ENCODE assay signal across 9 mouse cellular contexts in the genomic region with DNA sequence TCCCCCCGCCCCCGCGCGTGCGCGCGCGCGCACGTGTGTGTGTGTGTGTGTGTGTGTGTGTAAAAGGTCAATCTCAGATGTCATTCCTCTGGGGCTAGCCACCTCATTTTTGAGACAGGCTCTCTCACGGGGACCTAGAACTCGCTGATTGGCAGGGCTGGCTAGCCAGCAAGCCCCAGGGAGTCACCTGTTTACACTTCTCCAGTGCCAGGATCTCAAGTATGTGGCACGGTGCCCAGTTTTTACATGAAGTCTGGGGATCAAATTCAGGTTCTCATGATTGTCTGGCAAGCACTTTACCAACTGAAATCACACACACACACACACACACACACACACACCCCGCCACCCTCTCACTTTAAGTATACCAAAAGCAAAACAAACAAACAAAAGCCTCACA. TPM values are rescaled to one million over a fixed set of nuclear protein-coding genes. Genes with fewer than 3 reads are reported as not detected.
DNase-seq lines count a peak whose midpoint lies in the region; ATAC-seq and TF ChIP-seq lines count a peak whose summit lies in the region.
"Had no signal": no experiment of that assay in that cellular context is flagged by ENCODE, and none has a peak within 500 bp of the region (broad histone marks: within the 10 kb centered on the region; RNA-seq: fewer than 3 reads in every experiment).

No protein-coding gene starts in this region.

- no peak overlapping the region for H3K27ac ChIP-seq in testis, adult 2 months (ENCODE audit: control insufficient read depth, insufficient read depth, low read depth, low read length)

- TF ChIP-seq CTCF in testis, adult 2 months (IDR thresholded peaks at IDR 0.05; ENCODE audit: control insufficient read depth, insufficient read depth, insufficient replicate concordance, low read depth, low read length) = no peak

- peaks cover 6% of the 10 kb centered on the region for H3K4me1 ChIP-seq in testis, adult 2 months (ENCODE audit: control insufficient read depth, insufficient read depth, low read length)

- no peak for ATAC-seq in megakaryocyte progenitor cell, adult 5-6 weeks (replicated peaks; ENCODE audit: poor library complexity)
- ATAC-seq: midbrain, embryonic 16.5 days had no signal

- peak overlapping the region; percentile 18 for H3K4me3 ChIP-seq in testis, adult 2 months (ENCODE audit: control insufficient read depth, low read depth, low read length)

- no peaks in the 10 kb centered on the region for H3K36me3 ChIP-seq in testis, adult 2 months (ENCODE audit: control insufficient read depth, insufficient read depth, low read length)

- DNase-seq in testis, postnatal 14 days (ENCODE audit: low spot score) = no peak
- DNase-seq in gastrocnemius, postnatal 25 days = peak; percentile 31
- peak; percentile 66 to 72 for DNase-seq in kidney, postnatal 36 days
- DNase-seq in left cerebral cortex, adult 18-20 months (ENCODE audit: low spot score in 2 of 2) = no peak
- no peak for DNase-seq in thymus, postnatal 25 days
- DNase-seq: right cerebral cortex, postnatal 4 days had no signal

- TF ChIP-seq POLR2A in testis, adult 2 months (IDR thresholded peaks at IDR 0.05; ENCODE audit: control insufficient read depth, low read depth, low read length) = no peak

- H3K27me3 ChIP-seq in testis, adult 2 months (ENCODE audit: control insufficient read depth, insufficient read depth, low read length) = no peaks in the 10 kb centered on the region

RNA-seq across cellular contexts. Expression of a gene that starts 26.9 kb away (rescaled TPM):
- polyA plus RNA-seq in testis, adult 2 months (2012; rRNA removed) = 2.8 and 3.8 TPM in 2 replicates
- under 1 TPM; 0.72 to 0.92 TPM for total RNA-seq in gastrocnemius, postnatal 25 days (2021)
- 10 to 100 TPM; 19.1 to 21.0 TPM for total RNA-seq in left cerebral cortex, adult 18-20 months (2021)
- total RNA-seq in megakaryocyte progenitor cell, adult 5-6 weeks (2015) = 2.0 and 2.2 TPM in 2 replicates
- total RNA-seq in megakaryocyte progenitor cell, adult 5-6 weeks (2017) = 2.2 and 2.9 TPM in 2 replicates

RNA-seq across cellular contexts. Expression of a gene that starts 42.0 kb away (rescaled TPM):
- 23.0 and 28.8 TPM in 2 replicates for polyA plus RNA-seq in testis, adult 2 months (2012; rRNA removed)
- total RNA-seq in gastrocnemius, postnatal 25 days (2021) = 10 to 100 TPM; 13.5 to 19.4 TPM
- total RNA-seq in left cerebral cortex, adult 18-20 months (2021) = 1 to 10 TPM; 9.3 to 9.8 TPM
- 1.2 and 1.3 TPM in 2 replicates for total RNA-seq in megakaryocyte progenitor cell, adult 5-6 weeks (2015)
- total RNA-seq in megakaryocyte progenitor cell, adult 5-6 weeks (2017) = 3.7 and 4.4 TPM in 2 replicates

Comparison
In these comparisons a context has a peak if more than half of its experiments do, and no peak if none do; other contexts are left out.
1. DNase-seq: peak in gastrocnemius, postnatal 25 days (single experiment) and kidney, postnatal 36 days (2 of 2); none in testis, postnatal 14 days (single experiment), left cerebral cortex, adult 18-20 months (0 of 2) and thymus, postnatal 25 days (single experiment).
2. RNA of a gene that starts 26.9 kb away (total RNA-seq): 19.1 to 21.0 TPM in left cerebral cortex, adult 18-20 months; 2.0 to 2.9 TPM in megakaryocyte progenitor cell, adult 5-6 weeks and 0.72 to 0.92 TPM in gastrocnemius, postnatal 25 days; every median in the first group is over 4 times any median in the second.